Mouse (Mus musculus): ENCODE data around the gene Hist1h2be. TPM values are rescaled to one million over a fixed set of nuclear protein-coding genes. Genes with fewer than 3 reads are reported as not detected.

Hist1h2be gene
- polyA plus RNA-seq, 1 experiment from 2014 or later, result 1.8 TPM

- Histone ChIP-seq H3K4me1 (ENCODE audit: control insufficient read depth in 2 of 2, insufficient read depth in 2 of 2, low read length in 2 of 2) (peaks cover 2 to 11% of the 10 kb centered on the region in 2 experiments; a peak in 3 of 4 replicates), H3K4me3 (ENCODE audit: control insufficient read depth in 1 of 2, insufficient read depth in 1 of 2, low read depth in 1 of 2, low read length in 2 of 2) (peak overlapping the region; percentile 54 to 82), H3K27me3 (ENCODE audit: control insufficient read depth, insufficient read depth, low read length) (no peaks in the 10 kb centered on the region), H3K36me3 (ENCODE audit: control insufficient read depth, insufficient read depth, low read length) (no peaks in the 10 kb centered on the region), H3K27ac (replicated peaks in 1 of 2; ENCODE audit: control insufficient read depth in 1 of 2, insufficient read depth in 1 of 2, low read depth in 2 of 2, low read length in 2 of 2) (peak overlapping the region; percentile 85 to 91), H3K9ac (ENCODE audit: low read length) (peak overlapping the region; percentile 87), H3K9me3 (ENCODE audit: control insufficient read depth, low read length) (no peaks in the 10 kb centered on the region), H3K4me2 (ENCODE audit: low read length) (peak overlapping the region; percentile 89)
- 54% methylated on average over 12 of the region's 12 CpGs for WGBS
- no peak for ATAC-seq (ENCODE audit: insufficient number of reproducible peaks, insufficient read depth, low FRiP score, low read depth)
These were observed 730 bp downstream of the Hist1h2be start for GRCm38 (mm10) chr13:23620056-23620732.

- 83% methylated on average over 3 of the region's 3 CpGs for WGBS
- Histone ChIP-seq H3K4me3 (ENCODE audit: control insufficient read depth in 1 of 2, insufficient read depth in 1 of 2, low read depth in 1 of 2, low read length in 2 of 2) (no peak overlapping the region), H3K4me1 (ENCODE audit: control insufficient read depth in 2 of 2, insufficient read depth in 2 of 2, low read length in 2 of 2) (no peaks in the 10 kb centered on the region), H3K27ac (replicated peaks in 1 of 2; ENCODE audit: control insufficient read depth in 1 of 2, insufficient read depth in 1 of 2, low read depth in 2 of 2, low read length in 2 of 2) (no peak overlapping the region), H3K9ac (ENCODE audit: low read length) (no peak overlapping the region), H3K9me3 (ENCODE audit: control insufficient read depth, low read length) (no peaks in the 10 kb centered on the region), H3K27me3 (ENCODE audit: control insufficient read depth, insufficient read depth, low read length) (no peaks in the 10 kb centered on the region), H3K4me2 (ENCODE audit: low read length) (no peak overlapping the region), H3K36me3 (ENCODE audit: control insufficient read depth, insufficient read depth, low read length) (no peaks in the 10 kb centered on the region)
- no peak for ATAC-seq (ENCODE audit: insufficient number of reproducible peaks, insufficient read depth, low FRiP score, low read depth)
These were observed 9.3 kb downstream of the Hist1h2be start for GRCm38 (mm10) chr13:23611638-23612037.

- WGBS, result 67% methylated on average over 2 of the region's 2 CpGs
- Histone ChIP-seq H3K9ac (ENCODE audit: low read length) (no peak overlapping the region), H3K27me3 (ENCODE audit: control insufficient read depth, insufficient read depth, low read length) (no peaks in the 10 kb centered on the region), H3K4me2 (ENCODE audit: low read length) (no peak overlapping the region), H3K4me1 (ENCODE audit: control insufficient read depth in 2 of 2, insufficient read depth in 2 of 2, low read length in 2 of 2) (no peaks in the 10 kb centered on the region), H3K4me3 (ENCODE audit: control insufficient read depth in 1 of 2, insufficient read depth in 1 of 2, low read depth in 1 of 2, low read length in 2 of 2) (no peak overlapping the region), H3K9me3 (ENCODE audit: control insufficient read depth, low read length) (no peaks in the 10 kb centered on the region), H3K27ac (replicated peaks in 1 of 2; ENCODE audit: control insufficient read depth in 1 of 2, insufficient read depth in 1 of 2, low read depth in 2 of 2, low read length in 2 of 2) (no peak overlapping the region), H3K36me3 (ENCODE audit: control insufficient read depth, insufficient read depth, low read length) (no peaks in the 10 kb centered on the region)
- no peak for ATAC-seq (ENCODE audit: insufficient number of reproducible peaks, insufficient read depth, low FRiP score, low read depth)
These were observed 10.5 kb downstream of the Hist1h2be start for GRCm38 (mm10) chr13:23610393-23610792.

- Histone ChIP-seq H3K9ac (ENCODE audit: low read length) (no peak overlapping the region), H3K4me3 (ENCODE audit: control insufficient read depth in 1 of 2, insufficient read depth in 1 of 2, low read depth in 1 of 2, low read length in 2 of 2) (no peak overlapping the region), H3K4me1 (ENCODE audit: control insufficient read depth in 2 of 2, insufficient read depth in 2 of 2, low read length in 2 of 2) (no peaks in the 10 kb centered on the region), H3K9me3 (ENCODE audit: control insufficient read depth, low read length) (no peaks in the 10 kb centered on the region), H3K4me2 (ENCODE audit: low read length) (no peak overlapping the region), H3K36me3 (ENCODE audit: control insufficient read depth, insufficient read depth, low read length) (no peaks in the 10 kb centered on the region), H3K27me3 (ENCODE audit: control insufficient read depth, insufficient read depth, low read length) (no peaks in the 10 kb centered on the region), H3K27ac (replicated peaks in 1 of 2; ENCODE audit: control insufficient read depth in 1 of 2, insufficient read depth in 1 of 2, low read depth in 2 of 2, low read length in 2 of 2) (no peak overlapping the region)
- ATAC-seq (ENCODE audit: insufficient number of reproducible peaks, insufficient read depth, low FRiP score, low read depth), result no peak
These were observed 11.1 kb downstream of the Hist1h2be start for GRCm38 (mm10) chr13:23609844-23610243.

- Histone ChIP-seq H3K27me3 (ENCODE audit: control insufficient read depth, insufficient read depth, low read length) (no peaks in the 10 kb centered on the region), H3K27ac (replicated peaks in 1 of 2; ENCODE audit: control insufficient read depth in 1 of 2, insufficient read depth in 1 of 2, low read depth in 2 of 2, low read length in 2 of 2) (no peak overlapping the region), H3K4me3 (ENCODE audit: control insufficient read depth in 1 of 2, insufficient read depth in 1 of 2, low read depth in 1 of 2, low read length in 2 of 2) (no peak overlapping the region), H3K9ac (ENCODE audit: low read length) (no peak overlapping the region), H3K4me2 (ENCODE audit: low read length) (no peak overlapping the region), H3K9me3 (ENCODE audit: control insufficient read depth, low read length) (no peaks in the 10 kb centered on the region), H3K4me1 (ENCODE audit: control insufficient read depth in 2 of 2, insufficient read depth in 2 of 2, low read length in 2 of 2) (no peaks in the 10 kb centered on the region), H3K36me3 (ENCODE audit: control insufficient read depth, insufficient read depth, low read length) (no peaks in the 10 kb centered on the region)
- no peak for ATAC-seq (ENCODE audit: insufficient number of reproducible peaks, insufficient read depth, low FRiP score, low read depth)
- 53% methylated on average over 4 of the region's 4 CpGs for WGBS
These were observed 11.7 kb downstream of the Hist1h2be start for GRCm38 (mm10) chr13:23609209-23609608.

DNA sequence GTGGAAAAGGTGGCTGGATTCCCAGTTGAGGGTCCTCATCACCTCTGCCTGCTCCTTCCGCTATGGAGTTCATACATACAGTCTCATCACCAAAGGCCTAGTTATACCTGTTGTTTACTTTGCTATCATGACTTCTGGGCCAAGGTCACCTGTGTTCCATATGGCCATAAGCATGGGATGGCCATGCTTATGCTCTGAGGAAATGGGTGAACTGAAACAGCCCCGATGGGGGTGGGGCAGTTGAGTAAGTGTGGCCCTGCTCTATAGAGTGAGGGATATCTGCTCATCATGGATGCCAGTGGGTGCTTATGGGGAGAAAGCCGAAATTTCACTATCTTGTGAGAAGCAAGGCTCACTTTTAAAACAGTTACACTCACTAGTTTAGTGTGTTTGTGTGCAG, 15.9 kb downstream of the Hist1h2be start:
- no peak overlapping the region for H3K27ac ChIP-seq (replicated peaks in 1 of 2; ENCODE audit: control insufficient read depth in 1 of 2, insufficient read depth in 1 of 2, low read depth in 2 of 2, low read length in 2 of 2)
- no peaks in the 10 kb centered on the region for H3K27me3 ChIP-seq (ENCODE audit: control insufficient read depth, insufficient read depth, low read length)
- H3K9me3 ChIP-seq (ENCODE audit: control insufficient read depth, low read length), result no peaks in the 10 kb centered on the region
- no peaks in the 10 kb centered on the region for H3K4me1 ChIP-seq (ENCODE audit: control insufficient read depth in 2 of 2, insufficient read depth in 2 of 2, low read length in 2 of 2)
- no peak for ATAC-seq (ENCODE audit: insufficient number of reproducible peaks, insufficient read depth, low FRiP score, low read depth)
- WGBS, result 86% methylated on average over 3 of the region's 3 CpGs
- H3K4me2 ChIP-seq (ENCODE audit: low read length), result no peak overlapping the region
- no peaks in the 10 kb centered on the region for H3K36me3 ChIP-seq (ENCODE audit: control insufficient read depth, insufficient read depth, low read length)
- no peak overlapping the region for H3K9ac ChIP-seq (ENCODE audit: low read length)
- no peak overlapping the region for H3K4me3 ChIP-seq (ENCODE audit: control insufficient read depth in 1 of 2, insufficient read depth in 1 of 2, low read depth in 1 of 2, low read length in 2 of 2)

DNA sequence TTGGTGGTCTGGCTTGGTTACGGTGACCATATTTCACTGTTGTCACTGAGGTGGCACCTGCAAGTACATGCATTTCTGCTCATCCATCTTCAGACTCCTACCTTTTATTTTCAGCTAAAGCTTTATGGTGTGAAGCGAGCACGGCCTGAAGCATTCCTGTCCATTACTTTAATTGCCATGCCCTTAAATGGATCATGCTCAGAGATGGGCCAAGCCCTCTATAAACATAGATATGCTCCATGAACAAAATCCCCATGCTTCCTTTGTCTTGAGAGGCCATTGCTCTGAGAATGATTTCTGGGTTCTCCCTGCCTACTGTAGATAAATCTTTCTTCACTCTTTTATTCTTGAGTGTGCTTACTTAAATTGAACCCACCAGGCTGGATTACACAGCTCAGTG, 16.5 kb downstream of the Hist1h2be start:
- Histone ChIP-seq H3K27ac (replicated peaks in 1 of 2; ENCODE audit: control insufficient read depth in 1 of 2, insufficient read depth in 1 of 2, low read depth in 2 of 2, low read length in 2 of 2) (no peak overlapping the region), H3K4me3 (ENCODE audit: control insufficient read depth in 1 of 2, insufficient read depth in 1 of 2, low read depth in 1 of 2, low read length in 2 of 2) (no peak overlapping the region), H3K9me3 (ENCODE audit: control insufficient read depth, low read length) (no peaks in the 10 kb centered on the region), H3K4me2 (ENCODE audit: low read length) (no peak overlapping the region), H3K9ac (ENCODE audit: low read length) (no peak overlapping the region), H3K36me3 (ENCODE audit: control insufficient read depth, insufficient read depth, low read length) (no peaks in the 10 kb centered on the region), H3K4me1 (ENCODE audit: control insufficient read depth in 2 of 2, insufficient read depth in 2 of 2, low read length in 2 of 2) (no peaks in the 10 kb centered on the region), H3K27me3 (ENCODE audit: control insufficient read depth, insufficient read depth, low read length) (no peaks in the 10 kb centered on the region)
- ATAC-seq (ENCODE audit: insufficient number of reproducible peaks, insufficient read depth, low FRiP score, low read depth), result no peak
- 85% methylated on average over 3 of the region's 3 CpGs for WGBS

DNA sequence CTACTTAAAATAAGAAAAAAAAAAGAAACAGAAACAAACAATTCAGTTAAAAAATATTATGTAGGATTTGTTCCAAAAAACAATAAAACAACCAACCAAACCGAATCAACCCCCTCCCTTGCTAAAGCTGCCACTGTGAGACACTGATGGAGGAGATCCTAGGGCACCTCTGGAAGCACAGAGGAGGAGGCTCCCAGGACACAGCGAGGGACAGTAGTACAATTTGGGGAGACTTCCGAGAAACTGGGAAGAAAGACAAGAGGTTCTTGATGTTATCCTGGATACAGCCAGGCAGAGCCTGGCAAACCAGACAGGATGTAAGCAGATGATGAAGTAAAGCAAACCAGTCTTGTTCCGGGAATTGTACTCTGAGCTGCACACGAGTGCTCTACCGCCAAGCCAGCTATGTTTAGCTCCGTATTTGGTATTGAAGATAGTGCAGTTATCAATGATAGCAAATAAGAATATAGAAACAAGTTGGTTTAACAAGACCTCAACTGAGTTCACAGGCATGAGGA, 17.7 kb downstream of the Hist1h2be start:
- Histone ChIP-seq H3K4me2 (ENCODE audit: low read length) (no peak overlapping the region), H3K27ac (replicated peaks in 1 of 2; ENCODE audit: control insufficient read depth in 1 of 2, insufficient read depth in 1 of 2, low read depth in 2 of 2, low read length in 2 of 2) (no peak overlapping the region), H3K4me3 (ENCODE audit: control insufficient read depth in 1 of 2, insufficient read depth in 1 of 2, low read depth in 1 of 2, low read length in 2 of 2) (no peak overlapping the region), H3K27me3 (ENCODE audit: control insufficient read depth, insufficient read depth, low read length) (no peaks in the 10 kb centered on the region), H3K9ac (ENCODE audit: low read length) (no peak overlapping the region), H3K9me3 (ENCODE audit: control insufficient read depth, low read length) (no peaks in the 10 kb centered on the region), H3K4me1 (ENCODE audit: control insufficient read depth in 2 of 2, insufficient read depth in 2 of 2, low read length in 2 of 2) (no peaks in the 10 kb centered on the region), H3K36me3 (ENCODE audit: control insufficient read depth, insufficient read depth, low read length) (no peaks in the 10 kb centered on the region)
- WGBS, result 48% methylated on average over 7 of the region's 7 CpGs
- ATAC-seq (ENCODE audit: insufficient number of reproducible peaks, insufficient read depth, low FRiP score, low read depth), result no peak

Measured in heart, embryonic 14.5 days (tissue).